In genomic region chr5:92309681-92310511, GRCm38 (mm10) we compare ENCODE assay signal across 8 mouse cellular contexts. TPM values are rescaled to one million over a fixed set of nuclear protein-coding genes. Genes with fewer than 3 reads are reported as not detected.
DNase-seq lines count a peak whose midpoint lies in the region; ATAC-seq and TF ChIP-seq lines count a peak whose summit lies in the region.

Gene Sdad1, minus strand, starts transcription at chr5:92310479.

- intact Hi-C loops in gastrocnemius, adult 2 months (cut with DNase I): loop anchor here (5.0 kb wide), 1 partner anchor 87 kb away; no protein-coding TSS in a partner anchor
- intact Hi-C loops in left cerebral cortex, adult 2 months (cut with DNase I): loop anchor here (2.0 to 10.0 kb wide), 2 partner anchors 31 to 245 kb away; partner anchors contain the start of gene Naaa

- peak; percentile 86 for DNase-seq in WW6 (ENCODE audit: low read depth, low spot score)
- peak; percentile 83 to 92 for DNase-seq in cerebellum, postnatal 4 days (ENCODE audit: low spot score in 2 of 2)
- peak; percentile 95 for DNase-seq in gastrocnemius, adult 2 months
- DNase-seq in hindbrain, postnatal 0 days (ENCODE audit: low spot score): peak; percentile 97
- DNase-seq in left cerebral cortex, adult 2 months (ENCODE audit: extremely low spot score in 1 of 2, low spot score in 2 of 2): peak; percentile 95
- peak; percentile 97 to 98 for DNase-seq in right cerebral cortex, adult 2 months (ENCODE audit: low spot score in 2 of 2)
- peak; percentile 93 for DNase-seq in urinary bladder, postnatal 14 days (ENCODE audit: low spot score)

- H3K9ac ChIP-seq in hindbrain, postnatal 0 days (replicated peaks; ENCODE audit: low read length): peak within 1 kb of the TSS; percentile 64

- peak within 1 kb of the TSS; percentile 97 for H3K27ac ChIP-seq in gastrocnemius, adult 2 months
- peak within 1 kb of the TSS; percentile 73 for H3K27ac ChIP-seq in hindbrain, postnatal 0 days
- H3K27ac ChIP-seq in left cerebral cortex, adult 2 months: peak within 1 kb of the TSS; percentile 74

- H3K4me1 ChIP-seq in hindbrain, postnatal 0 days (ENCODE audit: insufficient read depth, low read length): peaks cover 5% of the 10 kb centered on the region

- TF ChIP-seq CTCF in gastrocnemius, adult 2 months (IDR thresholded peaks at IDR 0.05): peak; percentile 77
- peak; percentile 90 for TF ChIP-seq CTCF in hindbrain, postnatal 0 days (IDR thresholded peaks at IDR 0.05; ENCODE audit: low read depth)
- TF ChIP-seq CTCF in left cerebral cortex, adult 2 months (IDR thresholded peaks at IDR 0.05): peak; percentile 72

- peak; percentile 97 for ATAC-seq in hindbrain, postnatal 0 days
- peak; percentile 97 for ATAC-seq in megakaryocyte, adult 5-6 weeks (ENCODE audit: poor library complexity, severe bottlenecking)

- no peaks in the 10 kb centered on the region for H3K27me3 ChIP-seq in hindbrain, postnatal 0 days (ENCODE audit: insufficient read depth, low read length)

- peaks cover 7% of the 10 kb centered on the region; the same call in 1 of the 2 replicates for H3K36me3 ChIP-seq in hindbrain, postnatal 0 days (ENCODE audit: insufficient read depth, low read length)

- H3K4me3 ChIP-seq in gastrocnemius, adult 2 months: peak within 1 kb of the TSS; percentile 78
- peak within 1 kb of the TSS; percentile 76 for H3K4me3 ChIP-seq in hindbrain, postnatal 0 days (ENCODE audit: low read length)
- H3K4me3 ChIP-seq in left cerebral cortex, adult 2 months: peak within 1 kb of the TSS; percentile 84

- H3K4me2 ChIP-seq in hindbrain, postnatal 0 days (ENCODE audit: low read depth, low read length): peak within 1 kb of the TSS; percentile 88

- H3K9me3 ChIP-seq in hindbrain, postnatal 0 days (ENCODE audit: low read length): no peaks in the 10 kb centered on the region

- 2% methylated on average over 41 of the region's 41 CpGs for WGBS in hindbrain, postnatal 0 days

RNA-seq across cellular contexts. Expression of gene Sdad1, which starts in this region (rescaled TPM):
- 10 to 100 TPM; 15.5 to 17.7 TPM for total RNA-seq in gastrocnemius, adult 2 months (2021)
- total RNA-seq in hindbrain, postnatal 0 days (2014; rRNA removed): 27.3 and 28.3 TPM in 2 replicates
- 30.6 and 30.7 TPM in 2 replicates for polyA plus RNA-seq in hindbrain, postnatal 0 days (2015; fragmentation: Nextera tagmentation; extraction: Ambion mirVana)
- total RNA-seq in left cerebral cortex, adult 2 months (2021): 10 to 100 TPM; 21.2 to 21.8 TPM
- 21.6 and 32.1 TPM in 2 replicates for total RNA-seq in megakaryocyte, adult 5-6 weeks (2015)
- total RNA-seq in megakaryocyte, adult 5-6 weeks (2017): 38.3 and 50.1 TPM in 2 replicates

Comparison
In these comparisons a context has a peak if more than half of its experiments do, and no peak if none do; other contexts are left out.
1. Peak in every context shown above with its lines: DNase-seq, ATAC-seq, H3K4me3 ChIP-seq and H3K27ac ChIP-seq.